Mouse (Mus musculus) regulatory T cell (primary cell): ENCODE data around the gene Cyp4b1.
"Not testable (repeated sequence)": the region's sequence is repeated elsewhere in the genome, so short reads cannot be mapped to it uniquely, and the experiment has no call there.

ENCODE experiments used
- in situ Hi-C: fragments of 300-600 bp; cut with MboI, MseI; formaldehyde crosslinking; loops from one replicate; pipeline ENCODE4 v1.15.1; 2025; ENCODE audit warnings: high pct_unique_total_duplicates

Gene Cyp4b1

GRCm38 (mm10) chr4:115647580-115647979 is at the start of gene Cyp4b1:
Cyp4b1 (minus strand) TSS chr4:115647723.
- in situ Hi-C loops, result no loop called here

GRCm38 (mm10) chr4:115686299-115686698 is 38.8 kb upstream of the Cyp4b1 start:
- in situ Hi-C loops, result no loop called here

- in situ Hi-C loops, result no loop called here
Measured at GRCm38 (mm10) chr4:115659190-115659589, 11.7 kb upstream of the Cyp4b1 start.

GRCm38 (mm10) chr4:115657867-115658249 is 10.3 kb upstream of the Cyp4b1 start:
- in situ Hi-C loops, result no loop called here

- in situ Hi-C loops, result no loop called here
Measured at GRCm38 (mm10) chr4:115657104-115657866, 9.8 kb upstream of the Cyp4b1 start.

- in situ Hi-C loops, result not testable (repeated sequence)
Measured at GRCm38 (mm10) chr4:115656535-115656922, 9.0 kb upstream of the Cyp4b1 start.

GRCm38 (mm10) chr4:115655841-115656534 is 8.5 kb upstream of the Cyp4b1 start:
- in situ Hi-C loops, result not testable (repeated sequence)

- in situ Hi-C loops, result no loop called here
Measured at GRCm38 (mm10) chr4:115650866-115651265, 3.3 kb upstream of the Cyp4b1 start.

GRCm38 (mm10) chr4:115649344-115649743 is 1.8 kb upstream of the Cyp4b1 start:
- in situ Hi-C loops, result no loop called here

GRCm38 (mm10) chr4:115648752-115649151 is 1.2 kb upstream of the Cyp4b1 start:
- in situ Hi-C loops, result no loop called here

- in situ Hi-C loops, result no loop called here
Measured at GRCm38 (mm10) chr4:115645371-115645770, 2.2 kb downstream of the Cyp4b1 start.

- in situ Hi-C loops, result no loop called here
Measured at GRCm38 (mm10) chr4:115642967-115643754, 4.4 kb downstream of the Cyp4b1 start.

GRCm38 (mm10) chr4:115625560-115625959 is 22.0 kb downstream of the Cyp4b1 start:
- in situ Hi-C loops, result not testable (repeated sequence)

- in situ Hi-C loops, result no loop called here
Measured at GRCm38 (mm10) chr4:115614005-115614404, 33.5 kb downstream of the Cyp4b1 start.

GRCm38 (mm10) chr4:115600611-115601010 is 46.9 kb downstream of the Cyp4b1 start, which contains the start of gene Cyp4a32:
Cyp4a32 (plus strand) TSS chr4:115600969.
- in situ Hi-C loops, result loop anchor here (5.0 kb wide), 1 partner anchor 83 kb away; the partner anchor contains the start of gene Cyp4a10

- in situ Hi-C loops, result no loop called here
Measured at GRCm38 (mm10) chr4:115596824-115597336, 50.6 kb downstream of the Cyp4b1 start.

- in situ Hi-C loops, result no loop called here
Measured at GRCm38 (mm10) chr4:115596357-115596756, 51.2 kb downstream of the Cyp4b1 start.

- in situ Hi-C loops, result no loop called here
Measured at GRCm38 (mm10) chr4:115583036-115583435, 64.5 kb downstream of the Cyp4b1 start.

- in situ Hi-C loops, result no loop called here
Measured at GRCm38 (mm10) chr4:115575776-115576175, 71.7 kb downstream of the Cyp4b1 start.

GRCm38 (mm10) chr4:115575255-115575654 is 72.3 kb downstream of the Cyp4b1 start:
- in situ Hi-C loops, result no loop called here
